Mouse (Mus musculus): ENCODE measurements at regions not wholly inside any gene's neighbourhood (a gene's known extent, or its start where the extent isn't known, plus 50 kb on each side); places are given as distances from the start of the nearest gene placed in this dataset.

DNA sequence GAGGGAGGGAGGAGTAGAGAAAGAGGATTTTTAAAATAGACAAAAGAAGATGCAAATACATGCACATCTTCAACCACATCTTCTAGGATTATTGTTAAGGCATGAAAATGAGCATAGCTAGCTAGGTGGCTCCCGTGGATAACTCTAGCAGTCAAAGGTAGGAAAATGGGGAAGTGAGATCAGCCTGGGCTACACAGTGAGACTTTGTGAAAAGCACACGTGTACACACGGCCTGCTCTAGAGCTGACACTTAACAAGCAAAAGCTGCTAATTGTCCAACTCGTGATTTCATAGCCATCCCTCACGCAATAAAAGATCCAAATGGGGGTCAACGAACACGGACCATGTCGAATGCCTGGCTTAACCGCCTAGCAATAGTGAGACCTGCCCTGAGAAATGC, 642.0 kb upstream of the Sox9 start:
- DNase-seq = no peak

DNA sequence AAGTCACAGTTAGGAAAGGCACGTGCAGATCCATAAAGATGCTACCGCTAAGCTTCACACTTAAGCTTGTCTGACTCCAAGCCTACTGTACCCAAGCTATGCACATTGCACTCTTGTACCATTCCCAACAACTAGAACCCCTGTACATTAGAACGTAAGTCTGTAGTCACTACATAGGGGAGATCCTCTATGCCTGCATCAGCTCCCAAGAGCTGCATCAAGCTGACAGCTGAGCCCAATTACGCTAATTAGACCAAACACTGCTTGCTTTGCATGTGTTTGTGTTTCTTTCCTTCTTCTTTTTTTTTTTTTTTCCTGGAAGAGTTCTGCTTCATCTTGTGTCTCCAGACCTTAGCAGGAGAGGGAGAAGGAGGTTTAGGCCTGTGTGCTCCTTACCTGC, 641.5 kb upstream of the Sox9 start:
- DNase-seq = no peak

DNA sequence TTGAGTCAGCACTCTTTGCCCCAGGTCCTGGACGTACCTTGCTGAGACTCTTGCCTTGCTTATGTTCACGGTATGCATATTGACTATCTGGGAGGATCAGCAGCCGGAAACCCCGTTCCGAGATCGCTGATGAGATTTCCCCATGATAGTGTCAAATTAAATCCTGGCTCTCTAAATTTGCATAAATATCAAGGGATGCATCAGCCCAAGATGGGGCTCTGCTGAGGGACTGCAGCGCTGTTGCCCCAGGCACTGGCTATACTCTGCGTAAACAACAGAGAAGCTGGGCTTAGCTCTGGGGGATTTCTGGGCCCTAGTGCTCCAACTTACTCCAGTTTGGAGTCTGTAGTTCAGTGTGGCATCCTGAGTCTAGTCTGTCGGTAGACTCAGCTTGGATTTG, 641.1 kb upstream of the Sox9 start:
- DNase-seq = no peak

DNA sequence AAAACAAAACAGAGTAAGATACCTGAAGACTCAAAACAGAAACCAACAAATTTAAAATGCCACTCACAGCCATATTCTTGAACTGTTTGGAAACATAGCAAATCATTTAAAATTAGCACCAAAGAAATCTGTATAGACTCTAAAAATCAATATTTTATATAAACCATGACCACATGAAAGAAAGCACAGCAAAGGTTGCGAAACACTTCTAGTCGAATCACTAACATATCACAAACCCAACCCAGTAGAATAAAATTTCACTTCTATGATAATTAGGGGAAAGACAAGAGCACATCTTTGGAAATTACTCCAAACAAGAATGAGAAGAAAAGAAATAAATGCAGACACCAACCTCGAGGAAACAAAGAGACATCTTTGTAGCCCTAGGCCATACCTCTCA, 630.0 kb upstream of the Sox9 start:
- no peak for DNase-seq

DNA sequence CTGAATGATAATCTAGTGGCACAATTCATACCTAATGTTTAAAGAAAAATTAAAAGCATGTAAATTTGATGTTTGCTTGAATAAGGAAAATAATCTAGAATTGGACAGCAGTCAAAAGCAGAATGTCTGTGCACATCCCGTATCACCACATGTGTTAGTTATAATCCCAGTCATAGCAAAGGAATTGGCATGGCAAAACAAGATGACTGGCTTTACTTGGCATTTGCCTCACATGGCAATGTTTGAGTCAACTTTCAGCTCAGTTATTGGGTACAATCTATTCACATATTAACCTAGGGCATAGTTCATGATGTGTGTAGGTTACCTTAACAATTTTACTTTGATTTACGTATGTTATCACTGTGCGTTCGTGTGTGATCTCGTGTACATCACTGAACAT, 628.8 kb upstream of the Sox9 start:
- no peak for DNase-seq

DNA sequence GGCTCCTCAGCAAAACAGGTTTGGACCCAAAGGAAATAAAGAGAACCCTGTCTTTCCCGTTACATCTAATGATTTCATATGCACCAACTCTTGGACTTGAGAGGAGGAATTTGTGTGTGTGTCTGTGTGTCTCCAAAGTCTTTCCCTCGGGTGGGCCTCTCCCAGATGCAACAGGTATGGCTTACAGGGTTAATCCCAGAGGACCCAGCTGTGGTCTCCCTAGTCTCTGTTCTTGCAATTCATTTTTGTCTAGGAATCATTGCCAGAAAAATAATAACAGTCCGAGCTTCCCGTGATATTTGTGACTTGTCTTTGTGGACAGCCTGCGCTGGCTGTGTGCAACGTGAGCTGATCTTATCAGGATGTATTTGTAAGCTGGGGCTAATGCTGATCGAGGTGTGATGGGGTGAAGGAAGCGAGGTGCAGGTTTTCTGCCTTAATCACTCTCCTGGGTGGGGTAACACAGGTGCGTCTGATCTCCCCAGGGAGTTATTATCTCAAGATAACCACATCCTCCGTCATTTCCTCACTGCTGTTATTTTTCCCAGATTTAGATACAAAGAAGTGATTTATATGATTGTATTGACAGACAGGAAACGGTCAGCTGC, 627.2 kb upstream of the Sox9 start:
- DNase-seq = no peak

DNA sequence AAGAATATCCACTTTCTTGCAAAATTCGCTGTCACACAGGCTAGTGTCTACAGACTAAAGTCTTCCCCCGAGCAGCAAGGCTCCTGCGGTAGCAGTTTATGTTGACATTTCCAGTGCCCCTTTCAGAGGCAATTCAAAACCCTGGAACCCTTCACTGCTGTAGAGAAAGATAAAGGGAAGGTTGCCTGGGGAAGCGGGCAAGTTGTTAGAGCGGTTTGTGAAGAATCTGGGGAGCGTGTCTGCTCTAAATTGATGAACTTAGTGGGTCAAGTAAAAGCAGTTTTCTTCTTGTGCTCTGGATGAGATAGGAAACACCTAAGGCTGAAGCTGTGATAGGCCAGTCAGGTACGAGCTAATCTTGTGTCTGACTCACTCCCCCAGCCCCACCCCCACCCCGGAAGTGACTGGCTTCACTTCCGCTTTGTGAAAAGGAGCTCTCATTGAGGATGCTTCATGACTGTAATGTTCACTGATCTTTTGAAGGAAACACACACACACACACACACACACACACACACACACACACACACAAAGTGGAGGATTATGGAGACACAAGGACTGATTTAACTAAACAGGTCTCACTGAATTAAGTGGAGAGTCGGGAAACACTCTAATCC, 626.6 kb upstream of the Sox9 start:
- DNase-seq = no peak

DNA sequence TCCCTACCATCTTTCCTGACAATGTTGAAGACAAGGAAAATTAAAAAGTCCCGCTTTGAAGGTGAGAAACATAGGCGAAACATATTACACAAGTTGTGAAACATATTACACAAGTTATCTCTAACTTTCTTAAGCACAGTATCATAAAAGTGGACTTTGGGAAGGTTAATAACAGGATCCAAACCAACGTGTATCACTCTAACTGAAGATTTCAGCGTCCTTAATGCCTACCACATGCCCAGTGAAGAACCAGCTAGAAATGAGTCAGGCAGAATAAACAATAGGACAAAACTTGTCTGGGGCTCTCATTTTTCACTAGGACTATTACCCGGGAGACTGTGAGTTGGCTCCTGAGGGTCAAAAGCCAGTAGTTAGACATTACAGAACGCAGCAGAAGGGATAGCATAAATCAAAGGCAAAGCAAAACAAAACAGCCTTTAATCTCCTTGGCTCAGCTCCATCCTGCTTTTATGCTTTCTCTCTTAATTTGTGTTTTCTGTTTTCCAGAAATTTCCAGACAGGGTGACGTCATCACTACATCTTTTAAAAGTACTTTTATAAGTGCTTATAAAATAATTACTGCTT, 618.3 kb upstream of the Sox9 start:
- DNase-seq = no peak

DNA sequence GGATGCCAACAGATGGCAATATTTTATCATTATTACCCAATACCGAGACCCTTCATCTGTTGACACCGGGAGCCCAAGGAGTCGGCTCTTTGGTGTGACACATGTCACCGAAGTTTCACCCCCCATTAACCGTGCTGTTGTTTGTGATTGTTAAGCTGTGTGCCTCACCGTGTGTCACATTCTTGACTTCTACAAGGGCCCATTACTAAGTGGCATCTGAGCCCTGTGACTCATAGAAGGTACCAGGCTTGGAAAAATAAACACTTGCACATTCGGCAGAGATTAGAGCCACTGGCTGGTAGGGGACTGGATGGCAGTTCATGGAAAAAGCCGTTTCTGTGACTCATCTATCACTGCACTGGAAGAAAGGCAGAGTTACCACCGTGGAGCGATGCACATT, 608.4 kb upstream of the Sox9 start:
- DNase-seq = no peak

DNA sequence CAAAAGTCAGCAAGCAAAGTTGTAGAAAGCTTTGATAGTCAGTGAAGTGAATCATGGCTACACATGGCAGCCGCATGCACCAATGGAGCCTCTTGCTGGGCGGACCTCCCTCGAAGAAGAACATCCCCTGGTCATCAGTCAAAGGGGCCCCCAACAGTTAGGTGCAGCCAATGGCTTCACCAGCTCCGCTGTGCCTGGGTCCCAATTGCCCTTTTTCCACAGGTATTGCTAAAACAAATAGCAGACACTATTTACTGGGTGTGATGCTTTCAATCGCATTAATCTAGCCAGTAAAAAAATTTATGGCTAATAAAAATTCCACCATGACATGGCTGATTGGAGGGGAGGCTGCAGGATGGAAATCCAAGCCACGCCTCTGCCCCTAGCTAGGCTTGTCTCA, 606.7 kb upstream of the Sox9 start:
- no peak for DNase-seq

DNA sequence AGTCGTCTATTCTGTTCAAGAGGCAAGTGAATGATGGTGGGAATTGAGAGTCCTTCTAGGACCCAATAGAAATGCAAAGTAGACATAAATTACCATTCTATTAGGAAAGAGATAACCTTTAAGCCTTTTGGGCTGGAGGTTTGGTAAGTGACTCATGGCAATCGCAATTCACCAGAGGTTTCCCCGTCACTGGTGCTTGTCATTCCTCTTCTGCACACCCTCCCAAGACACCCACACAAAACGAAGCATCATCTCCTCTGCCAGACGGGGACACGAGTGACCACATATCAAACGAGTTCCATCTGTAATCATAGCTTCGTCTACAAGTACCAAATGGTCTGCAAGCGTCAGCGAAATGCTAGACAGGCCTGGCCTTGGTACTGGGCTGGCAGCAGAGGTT, 601.4 kb upstream of the Sox9 start:
- no peak for DNase-seq

DNA sequence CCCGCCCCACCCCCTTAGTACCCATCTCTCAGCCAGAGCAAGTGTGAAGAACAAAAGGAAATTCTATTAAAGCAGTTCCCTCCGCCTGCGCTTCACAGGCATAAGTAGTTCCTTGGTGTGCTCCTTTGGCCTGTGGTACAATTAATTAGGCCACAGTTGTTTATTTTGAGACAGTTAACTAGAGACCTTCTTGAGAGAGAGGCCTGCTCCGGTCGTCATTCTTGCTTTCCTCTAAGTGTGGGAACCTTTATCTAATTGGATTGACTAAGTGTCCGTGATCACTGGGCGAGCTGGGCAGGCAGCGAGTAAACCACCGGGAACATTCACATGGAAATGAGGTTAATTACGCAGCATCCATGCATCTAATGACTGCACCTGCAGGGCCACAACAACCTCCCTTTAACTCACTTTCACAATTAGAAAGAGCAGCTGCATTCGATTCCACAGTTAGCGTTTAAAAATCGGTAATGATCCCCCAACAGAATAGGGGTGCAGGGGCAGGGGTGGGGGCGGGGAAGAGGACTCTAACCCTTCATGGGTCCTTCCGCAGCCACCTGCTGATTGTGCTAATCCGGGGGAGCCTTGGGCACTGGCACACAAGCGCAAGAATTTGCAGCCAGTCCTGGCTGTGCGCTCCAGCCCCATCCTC, 584.3 kb upstream of the Sox9 start:
- DNase-seq = no peak

DNA sequence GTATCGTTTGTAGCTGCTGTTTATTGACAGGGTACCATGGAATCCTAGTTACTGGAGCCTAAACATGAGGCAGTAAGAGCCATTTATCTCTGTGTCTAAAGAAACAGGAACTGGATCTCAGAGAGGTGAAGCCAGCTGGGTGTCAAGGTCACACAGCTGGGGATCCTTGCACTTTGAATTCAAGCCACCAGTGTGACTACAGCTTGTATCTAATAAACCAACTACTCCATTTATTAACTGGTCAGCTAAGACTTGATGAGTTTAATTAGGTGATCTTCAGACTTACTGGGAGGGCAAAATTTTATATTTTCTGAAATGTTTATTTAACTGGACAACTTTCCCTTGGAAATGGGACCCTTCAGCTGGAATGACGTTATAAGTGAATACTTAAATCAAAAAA, 577.5 kb upstream of the Sox9 start:
- DNase-seq = no peak

DNA sequence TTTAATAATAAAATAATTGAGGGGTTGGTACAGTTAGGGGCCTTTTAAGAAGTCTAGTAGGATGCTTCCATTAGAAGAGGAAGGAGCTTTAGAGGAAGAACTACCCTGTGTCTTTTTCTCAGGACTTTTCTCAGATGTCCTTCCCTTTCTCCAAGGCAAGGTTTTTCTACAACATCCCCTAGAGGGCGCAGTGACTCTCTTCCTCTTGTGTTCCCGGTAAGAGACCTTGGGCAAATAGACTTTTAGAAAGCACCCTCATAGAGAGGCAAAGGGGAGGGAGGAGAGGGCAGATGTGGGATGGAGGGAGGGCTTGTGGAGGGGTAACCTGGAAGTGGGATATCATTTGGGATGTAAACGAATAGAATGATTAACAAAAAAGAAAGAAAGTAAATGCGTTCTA, 572.6 kb upstream of the Sox9 start:
- DNase-seq = peak; percentile 57

DNA sequence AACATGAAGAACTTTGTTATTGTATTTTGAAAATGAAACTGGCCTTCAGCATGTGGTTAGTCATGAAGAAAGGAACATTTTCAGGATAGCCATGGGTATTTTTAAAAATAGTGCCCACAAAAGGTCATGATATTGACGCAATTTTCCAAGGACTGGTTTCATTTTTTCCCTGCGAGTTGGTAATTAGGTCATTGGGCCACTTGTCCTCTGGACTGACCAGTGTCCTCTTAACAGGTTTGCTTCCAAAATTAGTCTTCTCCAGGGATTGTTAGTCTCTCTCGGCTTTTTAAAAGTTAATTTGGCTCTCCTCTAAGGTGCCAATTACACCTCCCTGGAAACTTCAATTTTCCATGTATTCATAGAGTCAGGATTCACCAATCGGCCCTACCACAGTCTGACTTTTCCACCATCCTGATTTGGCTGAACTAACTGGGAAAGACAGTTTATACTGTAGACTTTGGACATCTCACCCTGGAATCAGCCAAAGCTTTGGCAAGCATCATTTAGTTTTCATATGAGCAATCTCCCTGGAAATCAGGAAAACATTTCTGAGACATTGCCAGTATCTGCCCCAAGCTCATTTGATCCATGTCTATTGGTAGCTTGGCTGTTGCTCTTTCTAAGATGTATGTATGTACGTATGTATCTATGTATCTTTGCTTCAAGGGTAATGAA, 562.8 kb upstream of the Sox9 start:
- DNase-seq = no peak

DNA sequence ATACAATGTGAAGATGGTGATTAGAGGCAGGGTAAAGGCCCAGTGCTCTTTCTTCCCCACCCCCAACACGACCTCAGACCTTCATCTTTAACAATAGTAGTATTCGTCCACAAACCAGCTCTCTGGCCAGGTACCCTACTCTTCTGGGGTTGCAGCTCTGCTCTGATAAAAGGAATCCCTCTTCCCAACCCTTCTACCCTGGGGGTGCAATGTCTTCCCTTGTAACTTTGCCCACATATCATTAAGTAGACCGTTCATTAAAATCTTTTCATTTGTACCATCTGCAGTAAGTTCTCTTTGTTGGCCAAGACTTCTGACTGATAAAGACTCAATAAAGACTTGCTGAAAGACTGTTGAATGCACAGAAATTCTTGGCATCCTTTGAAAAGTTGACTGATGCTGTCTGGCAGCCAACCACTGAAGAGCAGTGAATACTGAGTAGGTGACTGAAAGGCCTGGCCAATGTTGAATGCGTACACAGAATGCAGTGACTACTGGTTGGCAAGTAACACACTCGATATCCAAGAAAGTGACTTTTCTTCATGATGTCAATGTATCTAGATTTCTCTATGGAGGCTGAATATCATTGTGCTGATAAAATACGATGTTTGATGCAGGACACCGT, 547.4 kb upstream of the Sox9 start:
- no peak for DNase-seq

DNA sequence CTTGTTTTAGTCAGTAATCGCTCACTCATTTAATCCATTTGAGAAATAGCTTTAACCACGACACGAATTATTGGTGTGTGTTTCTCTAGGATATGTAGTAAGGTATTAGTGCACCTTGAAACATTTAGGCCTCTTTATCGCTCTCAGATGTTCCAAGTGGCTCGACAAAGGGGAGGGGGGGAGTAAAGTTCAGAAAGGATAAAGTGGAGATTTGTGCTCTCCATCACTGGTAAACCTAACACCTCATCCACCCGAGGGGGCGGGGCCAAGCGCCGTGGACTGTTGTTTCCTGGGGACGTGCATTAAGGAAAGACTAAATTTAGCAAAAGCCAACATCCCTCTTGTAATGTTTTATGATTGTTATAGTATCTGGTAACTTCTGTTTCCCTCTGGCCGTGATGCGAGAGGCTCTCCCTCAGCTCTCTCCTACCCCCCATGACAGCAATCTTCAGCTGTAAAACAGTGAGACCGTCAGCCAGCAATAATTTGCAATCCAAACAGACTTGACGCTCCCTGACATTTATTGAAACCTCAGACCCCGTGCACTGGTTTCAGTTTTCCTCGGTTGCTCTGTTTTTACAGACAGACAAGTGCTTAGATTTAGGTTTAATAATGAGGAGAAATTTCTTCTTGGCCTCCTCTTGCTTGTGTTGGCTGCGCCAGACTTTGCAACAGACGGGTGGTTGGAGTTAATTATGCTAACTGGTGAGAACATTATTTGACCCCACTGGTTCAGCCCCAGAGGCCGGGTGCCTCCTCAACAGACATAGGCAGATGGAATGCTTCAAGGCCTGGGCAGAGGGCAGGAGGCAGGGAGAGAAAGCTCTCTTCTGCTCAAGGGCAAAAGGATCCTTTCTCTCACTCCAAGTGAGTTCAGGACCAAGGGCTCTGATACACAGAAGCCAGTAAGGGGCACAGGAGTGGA, 542.8 kb upstream of the Sox9 start:
- DNase-seq = no peak

DNA sequence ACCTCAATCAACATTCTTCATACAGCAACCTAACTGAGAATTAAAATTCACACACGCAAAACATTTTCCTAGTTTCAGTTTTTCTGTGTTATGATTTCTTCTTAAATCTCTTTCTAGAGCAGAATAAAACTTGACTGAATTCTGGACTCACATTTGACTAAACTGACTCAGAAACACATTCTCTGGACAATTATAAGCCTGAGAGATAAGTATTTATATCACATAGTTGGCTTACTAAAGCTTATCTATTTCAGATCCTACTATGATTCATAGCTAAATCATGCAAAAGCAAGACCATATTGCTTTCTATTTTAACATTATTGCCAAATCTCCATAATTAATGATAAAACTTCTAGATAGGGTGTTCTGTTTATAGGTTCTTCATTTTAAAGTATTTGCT, 529.5 kb upstream of the Sox9 start:
- no peak for DNase-seq

DNA sequence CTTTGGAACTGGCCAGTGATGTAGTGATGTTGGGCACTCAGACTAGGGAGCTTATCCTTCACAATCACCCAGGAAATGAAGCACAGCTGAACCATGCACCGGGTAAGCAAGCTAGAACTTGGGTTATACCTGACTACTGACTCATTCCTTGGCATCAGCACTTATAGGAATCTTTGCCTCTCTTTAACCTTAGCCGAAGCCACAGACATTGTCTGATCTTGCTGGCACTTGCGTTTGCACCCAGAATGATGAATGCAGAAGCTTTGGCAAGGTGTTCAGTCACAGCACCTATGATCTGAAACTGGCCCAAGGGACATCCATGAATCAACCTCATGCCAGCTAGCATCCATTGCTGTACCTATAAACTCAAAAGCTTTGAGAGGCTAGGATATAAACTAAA, 529.0 kb upstream of the Sox9 start:
- DNase-seq = no peak

DNA sequence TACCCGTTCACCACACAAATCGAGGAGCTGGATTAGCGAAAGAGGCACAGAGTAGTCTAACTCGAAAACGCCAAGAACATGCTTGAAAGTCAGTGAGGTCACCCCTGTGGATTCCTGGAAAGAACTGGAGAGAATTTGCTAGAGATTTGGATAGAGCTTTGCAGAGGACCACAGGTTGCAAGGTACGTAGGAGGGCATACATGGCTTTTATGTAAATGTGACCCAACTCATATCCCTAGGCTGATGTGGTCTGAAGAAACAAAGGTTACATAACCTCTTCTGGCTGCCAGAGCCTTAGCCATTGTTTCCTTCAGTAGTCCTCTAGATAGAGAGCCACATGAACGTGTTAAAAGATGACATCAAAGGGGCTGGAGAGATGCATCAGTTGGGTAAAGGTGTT, 525.7 kb upstream of the Sox9 start:
- no peak for DNase-seq

DNA sequence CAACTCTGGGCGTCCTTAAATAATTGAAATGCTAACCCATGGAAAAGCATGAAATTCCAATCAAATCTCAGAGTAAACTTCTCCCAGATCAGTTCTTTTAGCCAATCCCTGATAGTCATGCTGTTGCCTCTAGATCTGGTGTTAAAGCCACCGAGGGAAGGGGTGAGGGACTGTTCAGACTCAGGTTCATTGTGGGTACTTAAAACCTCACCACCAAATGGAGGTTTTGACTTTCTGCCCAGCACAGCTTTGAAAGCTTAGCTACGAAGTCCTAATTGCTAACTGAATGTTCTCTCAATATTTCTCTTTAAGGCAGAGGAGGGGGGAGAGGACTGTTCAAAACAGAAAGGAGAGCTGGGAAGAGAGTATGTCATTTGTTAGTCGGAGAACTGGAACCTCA, 517.9 kb upstream of the Sox9 start:
- DNase-seq = no peak

DNA sequence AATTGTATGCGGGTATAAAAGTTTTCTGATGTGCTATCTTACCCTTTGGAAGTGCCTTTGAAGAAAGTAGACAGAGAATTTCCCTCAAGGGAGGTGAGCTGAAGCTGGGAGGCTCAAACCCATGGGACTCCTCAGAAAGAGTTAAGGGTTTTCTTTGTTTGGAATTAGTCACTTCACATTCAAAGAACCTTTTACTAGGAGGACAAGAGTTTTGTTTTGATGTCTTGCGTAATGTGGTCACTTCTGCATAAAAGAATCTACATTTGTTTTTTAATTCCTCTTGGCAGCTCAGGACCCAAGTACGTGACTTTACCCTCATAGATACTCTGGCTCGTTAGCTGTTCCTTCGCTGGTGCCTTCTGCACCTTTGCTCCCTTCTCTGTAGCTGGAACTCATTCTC, 511.1 kb upstream of the Sox9 start:
- no peak for DNase-seq
